Mouse (Mus musculus) spleen, postnatal 10 days (tissue): Measurements from ENCODE around the gene Pgd.
"Not testable (repeated sequence)": the region's sequence is repeated elsewhere in the genome, so short reads cannot be mapped to it uniquely, and the experiment has no call there.

Experiments
- DNase-seq, 2 experiments: peaks; one replicate each; pipeline ENCODE4 v3.0.0; 2021 to 2022; ENCODE audit warnings: low spot score in 2 of 2

The Pgd gene

GRCm38 (mm10) chr4:149131789-149132565 lies 34.6 kb downstream of the Pgd start:
- peak in 1 of 2 experiments; percentile 68 for DNase-seq

GRCm38 (mm10) chr4:149131021-149131752 lies 35.4 kb downstream of the Pgd start:
- no peak for DNase-seq

GRCm38 (mm10) chr4:149128467-149128866 lies 38.1 kb downstream of the Pgd start:
- DNase-seq = no peak

GRCm38 (mm10) chr4:149126663-149127062 lies 39.9 kb downstream of the Pgd start, which contains the start of gene Cort:
Cort (minus strand) TSS chr4:149126763.
- DNase-seq = no peak

GRCm38 (mm10) chr4:149126115-149126509 lies 40.5 kb downstream of the Pgd start:
- no peak for DNase-seq

GRCm38 (mm10) chr4:149125341-149126114 lies 41.0 kb downstream of the Pgd start:
- no peak for DNase-seq

- no peak for DNase-seq
Observed at GRCm38 (mm10) chr4:149123432-149123831, 43.1 kb downstream of the Pgd start.

- DNase-seq = not testable (repeated sequence)
Observed at GRCm38 (mm10) chr4:149119978-149120562, 46.5 kb downstream of the Pgd start.

GRCm38 (mm10) chr4:149103875-149104561 lies 62.6 kb downstream of the Pgd start, which contains the start of gene Dffa:
Dffa (plus strand) TSS chr4:149104146.
- peak; percentile 86 to 94 for DNase-seq

- no peak for DNase-seq
Observed at GRCm38 (mm10) chr4:149101456-149101855, 65.1 kb downstream of the Pgd start.

GRCm38 (mm10) chr4:149100449-149100848 lies 66.1 kb downstream of the Pgd start:
- DNase-seq = not testable (repeated sequence)
